Mouse (Mus musculus): ENCODE results near the gene Frs2.

GRCm38 (mm10) chr10:117126719-117127118, 21.6 kb downstream of the Frs2 start:
- TF ChIP-seq CTCF (IDR thresholded peaks at IDR 0.05; ENCODE audit: low read depth) (no peak), EP300 (IDR thresholded peaks at IDR 0.05; ENCODE audit: low read depth) (no peak)
